Mouse (Mus musculus): ENCODE measurements around the gene Fndc3a. TPM values are rescaled to one million over a fixed set of nuclear protein-coding genes. Genes with fewer than 3 reads are reported as not detected.

The Fndc3a gene
- polyA plus RNA-seq, 1 experiment from 2014 or later: 74.6 TPM

GRCm38 (mm10) chr14:72625411-72625810, 84.4 kb downstream of the Fndc3a start:
- peaks cover 14% of the 10 kb centered on the region; the same call in 1 of the 2 replicates for H3K36me3 ChIP-seq (ENCODE audit: inconsistent target)
- H3K27ac ChIP-seq: no peak overlapping the region
- peaks cover 74% of the 10 kb centered on the region; the same call in 1 of the 2 replicates for H3K79me2 ChIP-seq (ENCODE audit: inconsistent target)
- no peak overlapping the region for H3K4me3 ChIP-seq (ENCODE audit: inconsistent target)

DNA sequence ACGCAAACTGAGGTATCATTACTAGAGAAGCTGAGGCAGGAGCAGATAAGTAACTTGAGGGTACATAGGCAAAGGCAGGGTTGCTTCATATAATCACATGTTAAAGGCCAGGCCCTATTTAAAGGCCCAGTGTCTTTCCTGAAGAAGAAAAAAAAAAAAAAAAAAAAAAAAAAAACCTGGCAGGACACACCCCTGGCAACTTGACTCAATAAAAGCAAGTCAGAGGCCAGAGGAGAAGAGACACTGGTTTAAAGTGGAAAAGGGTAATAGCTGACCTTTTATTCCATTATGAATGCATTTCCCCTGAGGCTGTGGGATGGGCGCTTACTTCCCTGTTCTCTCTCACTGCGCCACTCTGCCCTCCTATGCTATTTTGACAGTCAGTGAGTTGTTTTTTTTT, 105.7 kb downstream of the Fndc3a start:
- H3K4me3 ChIP-seq (ENCODE audit: inconsistent target): no peak overlapping the region
- H3K27ac ChIP-seq: peak overlapping the region; percentile 88
- peaks cover 81% of the 10 kb centered on the region for H3K79me2 ChIP-seq (ENCODE audit: inconsistent target)
- 69% methylated on average over 3 of the region's 3 CpGs for WGBS (ENCODE audit: missing documents)
- H3K36me3 ChIP-seq (ENCODE audit: inconsistent target): no peaks in the 10 kb centered on the region

DNA sequence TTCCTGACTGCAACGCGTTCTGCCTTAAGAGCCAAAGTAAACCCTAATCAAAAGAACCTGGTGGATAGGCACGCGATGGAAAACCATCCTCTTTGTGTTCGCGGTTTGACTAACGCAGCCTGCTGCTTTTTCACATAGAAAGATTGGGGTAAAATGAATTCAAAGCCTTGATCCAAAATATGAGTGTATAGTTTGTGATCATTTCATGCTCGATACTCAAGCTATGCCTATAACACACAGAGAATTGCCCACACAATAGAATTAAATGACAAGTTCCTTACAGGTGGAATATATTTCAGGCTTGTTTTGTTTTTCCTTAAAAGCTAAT, 106.6 kb downstream of the Fndc3a start:
- Histone ChIP-seq H3K79me2 (ENCODE audit: inconsistent target) (peaks cover 81% of the 10 kb centered on the region), H3K4me3 (ENCODE audit: inconsistent target) (peak overlapping the region; percentile 79), H3K36me3 (ENCODE audit: inconsistent target) (peaks cover 8% of the 10 kb centered on the region; the same call in 1 of the 2 replicates), H3K27ac (peak overlapping the region; percentile 88)
- 1% methylated on average over 8 of the region's 8 CpGs for WGBS (ENCODE audit: missing documents)

DNA sequence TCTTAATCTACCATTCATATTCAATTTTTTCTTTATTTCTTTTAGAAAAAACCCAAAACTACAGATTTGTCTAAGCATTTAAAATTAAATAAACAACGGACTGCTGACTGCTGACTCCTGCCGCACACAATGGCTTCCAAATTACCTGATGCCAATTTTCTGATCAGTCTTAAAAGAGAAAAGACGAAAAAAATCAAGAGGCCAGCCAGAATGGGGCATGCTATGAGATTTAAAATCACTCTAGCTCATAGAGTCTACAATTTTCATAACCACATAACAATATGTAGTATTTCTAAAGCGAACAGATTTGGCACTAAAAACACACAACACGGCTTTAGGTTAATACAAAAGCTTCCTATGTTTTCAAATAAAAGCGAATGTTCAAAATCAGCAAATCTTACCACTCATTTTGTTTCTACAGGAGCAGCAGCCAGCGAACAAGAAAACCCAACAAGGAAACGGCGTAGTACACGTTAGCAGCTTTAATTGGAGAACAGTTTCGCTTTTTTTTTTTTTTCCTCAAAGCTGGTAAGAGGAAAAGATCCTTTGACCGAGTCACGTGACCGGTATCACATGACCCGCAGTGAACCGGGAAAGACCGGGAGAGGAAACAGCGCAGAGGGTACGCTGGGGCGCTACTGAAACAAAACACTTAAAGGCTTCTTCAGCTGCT, 107.1 kb downstream of the Fndc3a start:
- Histone ChIP-seq H3K36me3 (ENCODE audit: inconsistent target) (peaks cover 13% of the 10 kb centered on the region; the same call in 1 of the 2 replicates), H3K4me3 (ENCODE audit: inconsistent target) (peak overlapping the region; percentile 79), H3K27ac (peak overlapping the region; percentile 88), H3K79me2 (ENCODE audit: inconsistent target) (peaks cover 81% of the 10 kb centered on the region)
- WGBS (ENCODE audit: missing documents): 2% methylated on average over 19 of the region's 20 CpGs

GRCm38 (mm10) chr14:72601381-72602305, 108.2 kb downstream of the Fndc3a start:
- WGBS (ENCODE audit: missing documents): 64% methylated on average over 5 of the region's 5 CpGs
- Histone ChIP-seq H3K4me3 (ENCODE audit: inconsistent target) (peak overlapping the region; percentile 79), H3K27ac (peak overlapping the region; percentile 88), H3K79me2 (ENCODE audit: inconsistent target) (peaks cover 85% of the 10 kb centered on the region), H3K36me3 (ENCODE audit: inconsistent target) (peaks cover 19% of the 10 kb centered on the region; the same call in 1 of the 2 replicates)

GRCm38 (mm10) chr14:72600375-72600774, 109.4 kb downstream of the Fndc3a start:
- 52% methylated on average over 6 of the region's 6 CpGs for WGBS (ENCODE audit: missing documents)
- Histone ChIP-seq H3K4me3 (ENCODE audit: inconsistent target) (peak overlapping the region; percentile 79), H3K79me2 (ENCODE audit: inconsistent target) (peaks cover 85% of the 10 kb centered on the region), H3K36me3 (ENCODE audit: inconsistent target) (peaks cover 19% of the 10 kb centered on the region; the same call in 1 of the 2 replicates), H3K27ac (peak overlapping the region; percentile 88)

GRCm38 (mm10) chr14:72598976-72599740, 110.6 kb downstream of the Fndc3a start:
- 94% methylated on average over 7 of the region's 7 CpGs for WGBS (ENCODE audit: missing documents)
- Histone ChIP-seq H3K27ac (peak overlapping the region; percentile 88), H3K36me3 (ENCODE audit: inconsistent target) (peaks cover 21% of the 10 kb centered on the region; the same call in 1 of the 2 replicates), H3K4me3 (ENCODE audit: inconsistent target) (no peak overlapping the region), H3K79me2 (ENCODE audit: inconsistent target) (peaks cover 92% of the 10 kb centered on the region)

DNA sequence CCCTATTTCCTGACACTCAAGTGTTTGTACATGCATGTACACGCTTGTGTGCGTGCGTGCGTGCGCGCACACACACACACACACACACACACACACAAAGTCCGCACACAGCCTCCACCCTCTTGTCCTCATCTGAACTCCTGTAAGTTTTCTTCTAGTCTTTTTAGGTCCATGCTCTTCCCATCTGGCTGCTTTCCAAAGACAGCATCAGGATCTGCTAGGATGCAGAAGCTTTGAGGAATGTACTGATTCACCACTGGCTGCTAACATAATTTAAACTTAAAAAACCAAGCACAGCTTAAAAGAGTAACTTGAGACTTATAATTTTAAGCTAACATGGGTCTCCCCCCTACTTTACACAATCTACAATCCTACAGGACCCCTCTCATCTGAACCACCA, 115.6 kb downstream of the Fndc3a start:
- Histone ChIP-seq H3K4me3 (ENCODE audit: inconsistent target) (no peak overlapping the region), H3K79me2 (ENCODE audit: inconsistent target) (peaks cover 100% of the 10 kb centered on the region), H3K36me3 (ENCODE audit: inconsistent target) (peaks cover 51% of the 10 kb centered on the region), H3K27ac (no peak overlapping the region)
- WGBS (ENCODE audit: missing documents): 92% methylated on average over 7 of the region's 7 CpGs

DNA sequence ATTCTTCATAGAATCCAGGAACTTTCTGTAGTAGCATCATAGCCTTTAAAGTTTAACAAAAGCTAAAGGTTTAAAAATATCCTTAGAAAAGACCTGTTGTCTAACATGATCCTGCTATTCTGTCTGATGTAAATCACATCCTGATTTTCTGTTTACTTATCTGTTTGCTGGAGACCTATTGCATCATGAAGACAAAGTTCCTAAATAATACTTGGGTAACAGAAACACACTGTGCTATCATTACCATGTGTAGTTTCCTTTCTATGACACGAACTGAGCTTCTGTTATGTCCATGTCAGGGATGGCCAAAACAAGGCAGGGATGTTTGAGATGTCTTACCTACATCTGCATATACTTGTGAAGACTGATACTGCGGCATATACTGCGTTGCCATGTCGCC, 120.4 kb downstream of the Fndc3a start:
- H3K36me3 ChIP-seq (ENCODE audit: inconsistent target): peaks cover 61% of the 10 kb centered on the region
- H3K79me2 ChIP-seq (ENCODE audit: inconsistent target): peaks cover 100% of the 10 kb centered on the region
- WGBS (ENCODE audit: missing documents): 98% methylated on average over 4 of the region's 4 CpGs
- H3K4me3 ChIP-seq (ENCODE audit: inconsistent target): no peak overlapping the region
- H3K27ac ChIP-seq: no peak overlapping the region

- Histone ChIP-seq H3K36me3 (ENCODE audit: inconsistent target) (peaks cover 56% of the 10 kb centered on the region), H3K4me3 (ENCODE audit: inconsistent target) (no peak overlapping the region), H3K27ac (no peak overlapping the region), H3K79me2 (ENCODE audit: inconsistent target) (peaks cover 95% of the 10 kb centered on the region)
- 99% methylated on average over 6 of the region's 6 CpGs for WGBS (ENCODE audit: missing documents)
Measured at GRCm38 (mm10) chr14:72582979-72583378, 126.8 kb downstream of the Fndc3a start.

DNA sequence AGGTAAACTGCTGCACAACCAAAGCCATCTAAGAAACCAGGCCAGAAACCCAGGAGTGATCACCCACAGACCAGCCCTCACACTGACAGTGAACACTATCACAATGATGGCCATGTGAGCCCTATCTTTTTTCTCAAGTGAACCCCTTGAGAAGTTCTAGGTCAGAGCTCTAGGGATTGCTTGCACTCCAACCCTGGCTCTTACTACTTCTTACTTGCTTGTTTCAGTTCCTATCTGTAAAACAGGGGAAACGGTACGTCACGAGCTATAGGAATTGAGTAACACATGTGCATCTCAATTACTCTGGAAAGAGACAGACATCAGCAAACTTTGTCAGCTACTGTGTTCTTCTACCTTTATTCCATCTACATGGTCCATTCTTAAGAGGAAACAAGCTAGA, 128.8 kb downstream of the Fndc3a start:
- H3K79me2 ChIP-seq (ENCODE audit: inconsistent target): peaks cover 86% of the 10 kb centered on the region
- H3K27ac ChIP-seq: peak overlapping the region; percentile 21; the same call in 1 of the 2 replicates
- H3K4me3 ChIP-seq (ENCODE audit: inconsistent target): no peak overlapping the region
- H3K36me3 ChIP-seq (ENCODE audit: inconsistent target): peaks cover 52% of the 10 kb centered on the region
- 6% methylated on average over 3 of the region's 3 CpGs for WGBS (ENCODE audit: missing documents)

- Histone ChIP-seq H3K79me2 (ENCODE audit: inconsistent target) (peaks cover 48% of the 10 kb centered on the region), H3K36me3 (ENCODE audit: inconsistent target) (peaks cover 77% of the 10 kb centered on the region), H3K4me3 (ENCODE audit: inconsistent target) (no peak overlapping the region), H3K27ac (no peak overlapping the region)
- WGBS (ENCODE audit: missing documents): 100% methylated on average over 3 of the region's 3 CpGs
Measured at GRCm38 (mm10) chr14:72576283-72576682, 133.5 kb downstream of the Fndc3a start.

GRCm38 (mm10) chr14:72563941-72564340, 145.9 kb downstream of the Fndc3a start:
- peaks cover 89% of the 10 kb centered on the region for H3K36me3 ChIP-seq (ENCODE audit: inconsistent target)
- 43% methylated on average over 1 of the region's 1 CpGs for WGBS (ENCODE audit: missing documents)

DNA sequence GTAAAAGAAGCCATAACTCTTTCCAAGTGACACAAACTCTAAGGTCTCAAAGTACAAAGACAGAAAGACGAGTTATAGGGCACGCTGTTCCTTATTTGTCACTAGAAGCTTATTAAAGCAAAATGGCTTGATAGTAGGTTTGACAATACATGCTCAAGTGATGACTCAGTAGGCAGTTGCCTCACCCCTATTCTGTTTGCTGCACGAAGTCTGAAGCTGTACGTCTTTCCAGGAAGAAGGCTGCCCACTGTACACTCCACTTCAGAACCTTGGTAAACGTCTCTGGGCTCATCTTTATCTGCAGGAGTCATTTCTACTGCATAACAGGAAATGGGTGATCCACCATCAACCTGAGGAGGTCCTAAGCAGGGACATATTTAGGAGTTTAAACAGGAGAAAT, 151.0 kb downstream of the Fndc3a start:
- no peak overlapping the region for H3K27ac ChIP-seq
- WGBS (ENCODE audit: missing documents): 81% methylated on average over 5 of the region's 5 CpGs
- no peak overlapping the region for H3K4me3 ChIP-seq (ENCODE audit: inconsistent target)
- no peaks in the 10 kb centered on the region for H3K79me2 ChIP-seq (ENCODE audit: inconsistent target)
- peaks cover 91% of the 10 kb centered on the region for H3K36me3 ChIP-seq (ENCODE audit: inconsistent target)

More at GRCm38 (mm10) chr14:72563941-72564340, 145.9 kb downstream of the Fndc3a start:
- Histone ChIP-seq H3K4me3 (ENCODE audit: inconsistent target) (no peak overlapping the region), H3K79me2 (ENCODE audit: inconsistent target) (no peaks in the 10 kb centered on the region), H3K27ac (no peak overlapping the region)

Measured in macrophage (primary cell).